Mouse (Mus musculus) midbrain, postnatal 0 days (tissue): ENCODE results near the gene Morf4l1. TPM values are rescaled to one million over a fixed set of nuclear protein-coding genes. Genes with fewer than 3 reads are reported as not detected.
"Not testable (repeated sequence)": the region's sequence is repeated elsewhere in the genome, so short reads cannot be mapped to it uniquely, and the experiment has no call there.

Experiments
- ATAC-seq: fragments of 200-750 bp; cut with Nextera tagmentation; 2 replicates; pipeline ENCODE4 v1.8.0; 2017; ENCODE audit warnings: moderate number of reproducible peaks, mild to moderate bottlenecking, moderate TSS enrichment, moderate library complexity; ENCODE audit not compliant: low FRiP score
- DNase-seq: peaks from one replicate; pipeline ENCODE4 v3.0.0-alpha.2; 2015; ENCODE audit warnings: low spot score
- H3K27ac ChIP-seq: fragments of 300-500 bp; sonication (generic); 2 replicates; pipeline ENCODE4 v1.5.1; 2014; ENCODE audit warnings: low read depth, mild to moderate bottlenecking, low read length, mixed read lengths
- H3K27me3 ChIP-seq: fragments of 300-500 bp; sonication (generic); 2 replicates; pipeline ENCODE4 v1.6.1; 2014; ENCODE audit warnings: low read length, control low read depth, mixed read lengths; ENCODE audit not compliant: insufficient read depth
- H3K36me3 ChIP-seq: fragments of 300-500 bp; sonication (generic); 2 replicates; pipeline ENCODE4 v1.6.1; 2014; ENCODE audit warnings: low read length, control low read depth, mixed read lengths; ENCODE audit not compliant: insufficient read depth
- H3K4me1 ChIP-seq: fragments of 300-500 bp; sonication (generic); 2 replicates; pipeline ENCODE4 v1.6.1; 2014; ENCODE audit warnings: mild to moderate bottlenecking, control low read depth, antibody characterized with exemption, low read length, mixed read lengths; ENCODE audit not compliant: insufficient read depth
- H3K4me2 ChIP-seq: fragments of 300-500 bp; sonication (generic); 2 replicates; pipeline ENCODE4 v1.6.1; 2014; ENCODE audit warnings: low read depth, mild to moderate bottlenecking, low read length, mixed read lengths; ENCODE audit not compliant: poor library complexity, severe bottlenecking
- H3K4me3 ChIP-seq: fragments of 300-500 bp; sonication (generic); 2 replicates; pipeline ENCODE4 v1.5.1; 2014; ENCODE audit warnings: low read depth, mild to moderate bottlenecking, low read length, moderate library complexity
- H3K9ac ChIP-seq: fragments of 300-500 bp; sonication (generic); replicated peaks from 2 replicates; pipeline ENCODE4 v1.6.1; 2014; ENCODE audit warnings: mild to moderate bottlenecking, low read length, moderate library complexity, mixed read lengths; ENCODE audit not compliant: poor library complexity, severe bottlenecking
- H3K9me3 ChIP-seq: fragments of 300-500 bp; sonication (generic); 2 replicates; pipeline ENCODE4 v1.6.1; 2016; ENCODE audit warnings: low read length, control low read depth
- CTCF ChIP-seq: IDR thresholded peaks from 2 replicates; pipeline ENCODE4 v1.5.1; 2016; ENCODE audit warnings: antibody characterized with exemption, mild to moderate bottlenecking
- WGBS: fragments of 180-500 bp; shearing (Covaris S2); extraction: QIAGEN DNeasy Blood & Tissue Kit; methylation state at CpG from one replicate; pipeline ENCODE4 v1.1.7; 2014; 5-methylcytosine and 5-hydroxymethylcytosine counted together
- polyA plus RNA-seq: library from polyadenylated mRNA; unstranded; fragments of >200 nt; fragmentation: Nextera tagmentation; extraction: Ambion mirVana; gene quantifications from 2 replicates; pipeline ENCODE4 v1.2.1, GENCODE M21; 2015
- total RNA-seq: library from RNA; depleted of rRNA; stranded (reverse); fragments of >200 nt; gene quantifications from 2 replicates; pipeline ENCODE4 v1.2.3, GENCODE M21; 2014

Morf4l1 gene
- total and polyA plus RNA-seq, 2 experiments from 2014 or later, result 241 to 652 TPM

DNA sequence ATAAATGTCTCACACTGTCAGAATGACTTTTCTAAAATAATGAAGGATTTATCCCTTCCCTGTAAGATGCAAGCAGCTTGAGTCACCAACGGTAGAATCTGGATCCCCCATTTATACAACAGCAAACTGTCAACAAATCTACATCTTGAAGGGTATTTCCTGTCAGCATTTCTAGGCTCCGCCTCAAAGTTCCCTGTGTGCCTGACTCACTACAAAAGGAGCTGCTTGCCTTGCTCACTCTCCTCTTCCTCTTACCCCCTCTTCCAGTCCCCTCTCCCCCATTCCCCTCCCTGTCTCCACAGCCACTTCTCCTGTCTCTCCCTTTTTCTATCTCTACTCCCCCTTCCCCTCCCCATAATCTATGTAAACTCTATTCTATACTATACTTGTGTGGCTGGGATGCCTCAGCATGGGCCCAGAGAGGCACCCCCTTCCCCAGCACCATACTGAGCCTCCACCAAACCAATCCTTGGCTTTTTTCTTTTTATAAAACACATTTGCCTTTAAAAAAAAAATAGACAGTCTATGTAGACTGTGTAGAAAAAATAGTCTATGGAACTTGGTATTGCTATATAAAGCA, 26.6 kb downstream of the Morf4l1 start:
- no peak overlapping the region for H3K9ac ChIP-seq
- ATAC-seq (peak; percentile 61), DNase-seq (no peak)
- H3K4me1 ChIP-seq, result no peaks in the 10 kb centered on the region
- no peaks in the 10 kb centered on the region for H3K9me3 ChIP-seq
- WGBS, result 86% methylated on average over 2 of the region's 2 CpGs
- no peaks in the 10 kb centered on the region for H3K27me3 ChIP-seq
- H3K27ac ChIP-seq, result no peak overlapping the region
- TF ChIP-seq CTCF, result no peak
- H3K4me2 ChIP-seq, result no peak overlapping the region
- no peak overlapping the region for H3K4me3 ChIP-seq
- peaks cover 25% of the 10 kb centered on the region for H3K36me3 ChIP-seq

DNA sequence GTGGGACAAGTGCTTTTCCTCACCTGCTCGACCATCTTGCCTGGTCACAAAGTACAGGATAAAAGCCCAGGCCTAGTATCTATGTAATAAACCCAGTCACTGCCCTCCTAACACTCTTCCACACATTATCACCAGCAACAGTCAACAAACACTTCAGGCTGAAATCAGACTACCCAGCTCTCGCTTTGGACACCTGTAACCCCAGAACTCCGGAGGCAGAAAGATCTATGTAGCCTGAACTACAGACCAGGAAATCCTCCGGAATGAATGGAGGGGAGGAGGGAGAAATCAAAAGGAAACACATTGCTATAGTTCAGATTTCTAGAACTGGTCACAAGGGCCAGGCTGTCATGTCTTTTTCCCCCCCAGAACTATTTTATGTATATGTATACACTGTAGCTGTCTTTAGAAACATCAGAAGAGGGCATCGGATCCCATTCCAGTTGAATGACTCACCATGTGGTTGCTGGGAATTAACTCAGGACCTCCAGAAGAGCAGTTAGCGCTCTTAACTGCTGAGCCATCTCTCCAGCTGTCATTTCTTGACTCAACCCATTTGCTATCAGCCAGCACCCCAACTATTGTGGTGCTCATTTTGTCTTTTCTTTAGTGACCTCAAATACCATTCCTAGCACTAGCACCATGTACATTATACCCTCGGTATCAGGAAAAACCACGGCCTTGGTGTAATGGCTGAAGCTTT, 29.7 kb downstream of the Morf4l1 start:
- TF ChIP-seq CTCF, result no peak
- no peaks in the 10 kb centered on the region for H3K9me3 ChIP-seq
- no peak overlapping the region for H3K9ac ChIP-seq
- H3K36me3 ChIP-seq, result peaks cover 10% of the 10 kb centered on the region
- WGBS, result 92% methylated on average over 8 of the region's 8 CpGs
- ATAC-seq, result no peak
- no peaks in the 10 kb centered on the region for H3K4me1 ChIP-seq
- no peak overlapping the region for H3K27ac ChIP-seq
- no peaks in the 10 kb centered on the region for H3K27me3 ChIP-seq
- H3K4me2 ChIP-seq, result no peak overlapping the region
- no peak overlapping the region for H3K4me3 ChIP-seq
- no peak for DNase-seq

DNA sequence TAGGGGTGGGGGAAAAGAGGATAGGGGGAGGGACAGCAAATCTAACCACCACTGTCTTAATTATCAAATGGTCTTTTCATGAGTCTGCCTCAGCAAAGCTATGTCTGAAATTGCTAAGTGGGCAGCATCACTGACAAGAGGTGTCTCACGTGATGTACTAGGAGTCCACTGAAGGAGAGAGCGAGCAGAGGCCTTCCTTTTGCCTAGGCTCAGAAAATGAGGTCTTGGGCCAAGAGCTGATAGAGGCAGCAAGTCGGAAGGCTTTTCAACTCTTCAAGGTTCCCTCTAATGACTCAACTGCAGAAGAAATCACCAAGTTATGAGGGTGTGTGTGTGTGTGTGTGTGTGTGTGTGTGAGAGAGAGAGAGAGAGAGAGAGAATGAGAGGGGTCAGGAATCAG, 30.4 kb downstream of the Morf4l1 start:
- H3K4me2 ChIP-seq, result no peak overlapping the region

DNA sequence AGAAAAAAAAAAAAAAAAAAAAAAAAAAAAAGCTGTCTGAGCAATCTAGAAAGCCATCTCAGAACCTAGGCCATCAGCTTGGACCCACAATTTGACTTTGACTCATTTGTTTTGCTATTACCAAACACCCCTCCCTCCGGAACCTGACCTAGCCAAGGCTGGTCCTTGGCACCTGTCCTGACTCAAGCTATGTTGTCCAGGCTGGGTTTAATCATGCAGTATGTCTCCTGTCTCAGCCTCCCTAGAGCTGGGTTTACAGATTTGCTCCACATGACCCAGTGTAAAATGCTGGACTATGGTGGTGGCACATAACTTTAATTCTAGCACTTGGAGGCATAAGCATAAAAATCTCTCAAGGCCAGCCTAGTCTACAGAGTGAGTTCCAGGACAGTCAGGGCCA, 31.6 kb downstream of the Morf4l1 start:
- no peak overlapping the region for H3K4me2 ChIP-seq
- no peak overlapping the region for H3K9ac ChIP-seq
- no peaks in the 10 kb centered on the region for H3K9me3 ChIP-seq
- no peak for DNase-seq
- WGBS, result 100% methylated on average over 1 of the region's 1 CpGs
- H3K27ac ChIP-seq, result no peak overlapping the region
- no peaks in the 10 kb centered on the region for H3K27me3 ChIP-seq
- no peak for TF ChIP-seq CTCF
- no peak overlapping the region for H3K4me3 ChIP-seq
- peaks cover 7% of the 10 kb centered on the region; the same call in 1 of the 2 replicates for H3K36me3 ChIP-seq
- H3K4me1 ChIP-seq, result no peaks in the 10 kb centered on the region
- no peak for ATAC-seq

More for the DNA sequence above, 30.4 kb downstream of the Morf4l1 start:
- DNase-seq (no peak), ATAC-seq (no peak)
- no peak overlapping the region for H3K27ac ChIP-seq
- 96% methylated on average over 3 of the region's 3 CpGs for WGBS
- H3K36me3 ChIP-seq, result peaks cover 7% of the 10 kb centered on the region; the same call in 1 of the 2 replicates
- no peaks in the 10 kb centered on the region for H3K27me3 ChIP-seq
- H3K4me3 ChIP-seq, result no peak overlapping the region
- no peaks in the 10 kb centered on the region for H3K4me1 ChIP-seq
- H3K9ac ChIP-seq, result no peak overlapping the region
- TF ChIP-seq CTCF, result no peak
- no peaks in the 10 kb centered on the region for H3K9me3 ChIP-seq

DNA sequence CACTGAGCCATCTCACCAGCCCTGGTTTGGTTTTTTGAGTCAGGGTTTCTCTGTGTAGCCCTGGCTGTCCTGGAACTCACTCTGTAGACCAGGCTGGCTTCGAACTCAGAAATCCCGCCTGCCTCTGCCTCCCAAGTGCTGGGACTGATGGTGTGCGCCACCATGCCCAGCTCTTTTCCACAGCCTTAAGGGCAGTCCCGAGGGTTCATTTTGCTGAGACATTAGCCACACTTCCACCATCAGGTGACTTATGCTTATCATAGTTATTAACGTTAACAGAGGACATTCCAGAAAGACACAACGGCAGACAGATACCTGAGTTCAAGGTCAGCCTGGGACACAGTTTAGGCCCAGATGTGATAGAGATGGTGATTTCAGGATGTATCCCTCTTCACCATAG, 32.6 kb downstream of the Morf4l1 start:
- H3K27ac ChIP-seq, H3K4me1 ChIP-seq, H3K27me3 ChIP-seq, H3K9ac ChIP-seq, ATAC-seq, H3K4me2 ChIP-seq, H3K36me3 ChIP-seq, H3K4me3 ChIP-seq, H3K9me3 ChIP-seq, DNase-seq: not testable (repeated sequence)
- WGBS, result 95% methylated on average over 6 of the region's 6 CpGs

DNA sequence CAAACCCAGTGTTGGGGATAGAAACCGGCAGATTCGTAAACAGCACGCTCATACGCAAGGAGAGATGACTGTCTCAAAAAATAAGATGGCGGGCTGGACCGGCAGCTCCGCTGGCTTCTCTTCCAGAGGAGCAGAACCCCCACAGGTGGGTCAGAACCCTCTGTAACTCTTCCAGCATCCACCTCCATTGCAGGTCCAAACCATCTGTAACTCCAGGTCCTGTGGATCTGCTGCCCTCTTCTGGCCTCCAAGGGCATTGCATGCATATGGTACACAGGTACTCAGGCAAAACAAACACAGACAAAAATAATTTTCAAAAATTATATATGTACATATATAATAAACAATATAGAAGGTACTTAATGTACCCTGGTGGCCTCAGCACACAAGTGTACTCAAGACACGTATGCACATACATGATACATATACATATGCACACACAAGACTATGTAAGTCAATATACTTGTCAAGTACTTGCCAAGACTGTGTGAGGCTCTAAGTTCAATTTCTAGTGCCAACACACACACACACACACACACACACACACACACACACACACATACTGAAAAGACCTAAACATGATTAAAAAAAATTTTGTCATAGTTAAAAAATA, 37.6 kb downstream of the Morf4l1 start:
- DNase-seq (peak; percentile 33), ATAC-seq (0 out of 2 replicates have a peak, but pooled peaks have one; percentile 29)
- TF ChIP-seq CTCF, result peak; percentile 84
- no peaks in the 10 kb centered on the region for H3K4me1 ChIP-seq
- H3K27me3 ChIP-seq, result no peaks in the 10 kb centered on the region
- H3K27ac ChIP-seq, result no peak overlapping the region
- H3K4me3 ChIP-seq, result no peak overlapping the region
- 59% methylated on average over 8 of the region's 8 CpGs for WGBS
- no peak overlapping the region for H3K4me2 ChIP-seq
- no peaks in the 10 kb centered on the region for H3K36me3 ChIP-seq
- H3K9ac ChIP-seq, result no peak overlapping the region
- no peaks in the 10 kb centered on the region for H3K9me3 ChIP-seq
